Mouse (Mus musculus): ENCODE data around the gene Gm21119.
"Not testable (repeated sequence)": the region's sequence is repeated elsewhere in the genome, so short reads cannot be mapped to it uniquely, and the experiment has no call there.

- not testable (repeated sequence) for TF ChIP-seq CTCF (conservative IDR thresholded peaks at IDR 0.05; ENCODE audit: insufficient read depth, insufficient read length, low read depth, low read length); POLR2A (IDR thresholded peaks at IDR 0.05; ENCODE audit: low read depth, low read length)
Observed at GRCm38 (mm10) chr8:20591002-20591401, 23.7 kb upstream of the Gm21119 start.

All from kidney, adult 2 months (tissue).